In genomic region chrX:73815072-73815471, GRCm38 (mm10) we compare ENCODE assay signal across 8 mouse cellular contexts. TPM values are rescaled to one million over a fixed set of nuclear protein-coding genes. Genes with fewer than 3 reads are reported as not detected.
DNase-seq lines count a peak whose midpoint lies in the region; ATAC-seq and TF ChIP-seq lines count a peak whose summit lies in the region.

No protein-coding gene starts in this region.

- no peaks in the 10 kb centered on the region for H3K36me3 ChIP-seq in lung, embryonic 16.5 days (ENCODE audit: control insufficient read depth, insufficient read depth, low read length)
- no peaks in the 10 kb centered on the region for H3K36me3 ChIP-seq in lung, postnatal 0 days (ENCODE audit: insufficient read depth, low read length)
- H3K36me3 ChIP-seq in forebrain, embryonic 12.5 days (replicated peaks), result no peaks in the 10 kb centered on the region
- H3K36me3 ChIP-seq in limb, embryonic 14.5 days (ENCODE audit: control insufficient read depth, insufficient read depth, low read length), result no peaks in the 10 kb centered on the region
- no peaks in the 10 kb centered on the region for H3K36me3 ChIP-seq in stomach, postnatal 0 days (ENCODE audit: control insufficient read depth, insufficient read depth, low read length)

- no peak for TF ChIP-seq CTCF in lung, postnatal 0 days (IDR thresholded peaks at IDR 0.05)
- TF ChIP-seq CTCF in stomach, postnatal 0 days (IDR thresholded peaks at IDR 0.05; ENCODE audit: low read depth), result no peak

- TF ChIP-seq EP300 in lung, postnatal 0 days (IDR thresholded peaks at IDR 0.05), result no peak
- no peak for TF ChIP-seq EP300 in stomach, postnatal 0 days (optimal IDR thresholded peaks at IDR 0.05)

- no peaks in the 10 kb centered on the region for H3K4me1 ChIP-seq in lung, embryonic 16.5 days (replicated peaks; ENCODE audit: control insufficient read depth, insufficient read depth, low read length)
- H3K4me1 ChIP-seq in lung, postnatal 0 days (ENCODE audit: insufficient read depth, low read depth, low read length), result no peaks in the 10 kb centered on the region
- 0 out of 2 replicates have a peak, but pooled peaks cover 3% of the 10 kb centered on the region for H3K4me1 ChIP-seq in forebrain, embryonic 12.5 days
- H3K4me1 ChIP-seq in limb, embryonic 14.5 days (ENCODE audit: control insufficient read depth, insufficient read depth, low read length), result no peaks in the 10 kb centered on the region
- no peaks in the 10 kb centered on the region for H3K4me1 ChIP-seq in stomach, postnatal 0 days (replicated peaks; ENCODE audit: control insufficient read depth, insufficient read depth)

- peak overlapping the region; percentile 52 for H3K4me2 ChIP-seq in lung, embryonic 16.5 days (ENCODE audit: low read depth, low read length)
- H3K4me2 ChIP-seq in lung, postnatal 0 days (replicated peaks; ENCODE audit: low read depth, low read length), result no peak overlapping the region
- H3K4me2 ChIP-seq in forebrain, embryonic 12.5 days, result peak overlapping the region; percentile 45
- H3K4me2 ChIP-seq in limb, embryonic 14.5 days (replicated peaks; ENCODE audit: low read depth, low read length, severe bottlenecking), result peak overlapping the region; percentile 27; the same call in 1 of the 2 replicates
- peak overlapping the region; percentile 23; the same call in 1 of the 2 replicates for H3K4me2 ChIP-seq in stomach, postnatal 0 days (replicated peaks; ENCODE audit: low read depth)

- H3K4me3 ChIP-seq in lung, embryonic 16.5 days (ENCODE audit: low read length), result peak overlapping the region; percentile 36
- H3K4me3 ChIP-seq in lung, postnatal 0 days (ENCODE audit: low read depth, low read length), result no peak overlapping the region
- H3K4me3 ChIP-seq in forebrain, embryonic 12.5 days (replicated peaks), result peak overlapping the region; percentile 25
- H3K4me3 ChIP-seq in limb, embryonic 14.5 days (replicated peaks; ENCODE audit: low read length), result peak overlapping the region; percentile 30
- no peak overlapping the region for H3K4me3 ChIP-seq in stomach, postnatal 0 days (ENCODE audit: low read depth, low read length)

- H3K9me3 ChIP-seq in lung, embryonic 16.5 days (ENCODE audit: control insufficient read depth, low read length), result no peaks in the 10 kb centered on the region
- no peaks in the 10 kb centered on the region for H3K9me3 ChIP-seq in lung, postnatal 0 days (ENCODE audit: low read length)
- no peaks in the 10 kb centered on the region for H3K9me3 ChIP-seq in forebrain, embryonic 12.5 days
- H3K9me3 ChIP-seq in limb, embryonic 14.5 days (ENCODE audit: control insufficient read depth, low read length), result no peaks in the 10 kb centered on the region
- H3K9me3 ChIP-seq in stomach, postnatal 0 days (ENCODE audit: control insufficient read depth, low read length), result no peaks in the 10 kb centered on the region

- DNase-seq in lung, postnatal 0 days (ENCODE audit: low spot score), result no peak
- DNase-seq in limb, embryonic 14.5 days (ENCODE audit: low spot score), result no peak
- DNase-seq in stomach, postnatal 0 days (ENCODE audit: low spot score), result no peak
- DNase-seq in gastrocnemius, postnatal 25 days, result no peak
- no peak for DNase-seq in layer of hippocampus, postnatal 14 days (ENCODE audit: low spot score in 2 of 2)
- no peak for DNase-seq in urinary bladder, postnatal 25 days (ENCODE audit: low spot score)

- TF ChIP-seq POLR2A in limb, embryonic 14.5 days (IDR thresholded peaks at IDR 0.05; ENCODE audit: borderline replicate concordance, extremely low read depth, insufficient read depth, insufficient read length), result peak; percentile 40; the same call in 1 of the 2 replicates

- WGBS in lung, embryonic 16.5 days, result 20% methylated on average over 14 of the region's 14 CpGs
- 22% methylated on average over 14 of the region's 14 CpGs for WGBS in lung, postnatal 0 days
- WGBS in forebrain, embryonic 12.5 days, result 24% methylated on average over 11 of the region's 14 CpGs
- 25% methylated on average over 13 of the region's 14 CpGs for WGBS in limb, embryonic 14.5 days
- WGBS in stomach, postnatal 0 days, result 15% methylated on average over 14 of the region's 14 CpGs

- H3K27me3 ChIP-seq in lung, embryonic 16.5 days (ENCODE audit: control insufficient read depth, insufficient read depth, low read depth, low read length), result no peaks in the 10 kb centered on the region
- H3K27me3 ChIP-seq in lung, postnatal 0 days (replicated peaks; ENCODE audit: insufficient read depth, low read length), result no peaks in the 10 kb centered on the region
- H3K27me3 ChIP-seq in forebrain, embryonic 12.5 days, result no peaks in the 10 kb centered on the region
- H3K27me3 ChIP-seq in limb, embryonic 14.5 days (ENCODE audit: control insufficient read depth, insufficient read depth, low read length), result no peaks in the 10 kb centered on the region
- no peaks in the 10 kb centered on the region for H3K27me3 ChIP-seq in stomach, postnatal 0 days (ENCODE audit: control insufficient read depth, insufficient read depth, low read length)

- H3K27ac ChIP-seq in lung, embryonic 16.5 days (ENCODE audit: low read length), result no peak overlapping the region
- no peak overlapping the region for H3K27ac ChIP-seq in lung, postnatal 0 days (ENCODE audit: low read length)
- peak overlapping the region; percentile 53; the same call in 1 of the 2 replicates for H3K27ac ChIP-seq in forebrain, embryonic 12.5 days
- H3K27ac ChIP-seq in limb, embryonic 14.5 days (replicated peaks; ENCODE audit: low read depth, low read length), result no peak overlapping the region
- no peak overlapping the region for H3K27ac ChIP-seq in stomach, postnatal 0 days (replicated peaks)

- 0 out of 2 replicates have a peak, but pooled peaks have one; percentile 23 for ATAC-seq in lung, embryonic 16.5 days (ENCODE audit: low read depth)
- ATAC-seq in lung, postnatal 0 days, result no peak
- ATAC-seq in forebrain, embryonic 12.5 days (ENCODE audit: low FRiP score), result peak; percentile 89
- peak; percentile 67; the same call in 1 of the 2 replicates for ATAC-seq in limb, embryonic 14.5 days (ENCODE audit: low FRiP score, low read depth)
- ATAC-seq in stomach, postnatal 0 days (ENCODE audit: low FRiP score, low TSS enrichment), result no peak

- peak overlapping the region; percentile 57 for H3K9ac ChIP-seq in lung, embryonic 16.5 days (ENCODE audit: low read length)
- H3K9ac ChIP-seq in lung, postnatal 0 days (replicated peaks; ENCODE audit: low read depth), result no peak overlapping the region
- H3K9ac ChIP-seq in forebrain, embryonic 12.5 days, result peak overlapping the region; percentile 44
- H3K9ac ChIP-seq in limb, embryonic 14.5 days (ENCODE audit: low read depth, low read length, severe bottlenecking), result peak overlapping the region; percentile 55
- 0 out of 2 replicates have a peak overlapping the region, but pooled peaks have one; percentile 8 for H3K9ac ChIP-seq in stomach, postnatal 0 days (ENCODE audit: low read length)

RNA-seq across cellular contexts. Expression of gene Pdzd4, which starts 9.7 kb away (rescaled TPM):
- polyA plus RNA-seq in lung, embryonic 16.5 days (2015; fragmentation: Nextera tagmentation; extraction: Ambion mirVana), result 0.54 and 0.75 TPM in 2 replicates
- 0.20 and 0.32 TPM in 2 replicates for polyA plus RNA-seq in lung, postnatal 0 days (2015; fragmentation: Nextera tagmentation; extraction: Ambion mirVana)
- polyA plus RNA-seq in forebrain, embryonic 12.5 days (2016; fragmentation: Nextera tagmentation; extraction: Ambion mirVana), result 2.3 and 2.6 TPM in 2 replicates
- polyA plus RNA-seq in limb, embryonic 14.5 days (2012; rRNA removed), result 20.9 and 22.0 TPM in 2 replicates
- polyA plus RNA-seq in limb, embryonic 14.5 days (2014; fragmentation: Nextera tagmentation; extraction: Ambion mirVana), result 1.4 and 1.5 TPM in 2 replicates
- 0.27 and 0.38 TPM in 2 replicates for polyA plus RNA-seq in stomach, postnatal 0 days (2015; fragmentation: Nextera tagmentation; extraction: Ambion mirVana)
- total RNA-seq in gastrocnemius, postnatal 25 days (2021), result 1 to 10 TPM; 1.1 to 1.4 TPM
- 100 to 1,000 TPM in 1 of 2 experiments, 10 to 100 TPM in 1; 94.8 to 104 TPM for total RNA-seq in layer of hippocampus, postnatal 14 days (2021)

RNA-seq across cellular contexts. Expression of gene Ssr4, which starts 28.2 kb away (rescaled TPM):
- polyA plus RNA-seq in lung, embryonic 16.5 days (2015; fragmentation: Nextera tagmentation; extraction: Ambion mirVana), result 186 and 209 TPM in 2 replicates
- polyA plus RNA-seq in lung, postnatal 0 days (2015; fragmentation: Nextera tagmentation; extraction: Ambion mirVana), result 237 and 286 TPM in 2 replicates
- polyA plus RNA-seq in forebrain, embryonic 12.5 days (2016; fragmentation: Nextera tagmentation; extraction: Ambion mirVana), result 106 and 117 TPM in 2 replicates
- polyA plus RNA-seq in limb, embryonic 14.5 days (2012; rRNA removed), result 284 and 305 TPM in 2 replicates
- 254 and 292 TPM in 2 replicates for polyA plus RNA-seq in limb, embryonic 14.5 days (2014; fragmentation: Nextera tagmentation; extraction: Ambion mirVana)
- polyA plus RNA-seq in stomach, postnatal 0 days (2015; fragmentation: Nextera tagmentation; extraction: Ambion mirVana), result 372 and 400 TPM in 2 replicates
- total RNA-seq in gastrocnemius, postnatal 25 days (2021), result 10 to 100 TPM; 72.3 to 80.8 TPM
- 100 to 1,000 TPM; 100 to 103 TPM for total RNA-seq in layer of hippocampus, postnatal 14 days (2021)

RNA-seq across cellular contexts. Expression of gene Idh3g, which starts 28.4 kb away (rescaled TPM):
- polyA plus RNA-seq in lung, embryonic 16.5 days (2015; fragmentation: Nextera tagmentation; extraction: Ambion mirVana), result 219 and 236 TPM in 2 replicates
- polyA plus RNA-seq in lung, postnatal 0 days (2015; fragmentation: Nextera tagmentation; extraction: Ambion mirVana), result 146 and 154 TPM in 2 replicates
- polyA plus RNA-seq in forebrain, embryonic 12.5 days (2016; fragmentation: Nextera tagmentation; extraction: Ambion mirVana), result 163 and 164 TPM in 2 replicates
- polyA plus RNA-seq in limb, embryonic 14.5 days (2012; rRNA removed), result 366 and 388 TPM in 2 replicates
- polyA plus RNA-seq in limb, embryonic 14.5 days (2014; fragmentation: Nextera tagmentation; extraction: Ambion mirVana), result 217 and 220 TPM in 2 replicates
- polyA plus RNA-seq in stomach, postnatal 0 days (2015; fragmentation: Nextera tagmentation; extraction: Ambion mirVana), result 130 and 133 TPM in 2 replicates
- 100 to 1,000 TPM; 399 to 430 TPM for total RNA-seq in gastrocnemius, postnatal 25 days (2021)
- total RNA-seq in layer of hippocampus, postnatal 14 days (2021), result 100 to 1,000 TPM; 166 TPM

RNA-seq across cellular contexts. Expression of gene Srpk3, which starts 40.9 kb away (rescaled TPM):
- polyA plus RNA-seq in lung, embryonic 16.5 days (2015; fragmentation: Nextera tagmentation; extraction: Ambion mirVana), result 5.0 and 7.4 TPM in 2 replicates
- polyA plus RNA-seq in lung, postnatal 0 days (2015; fragmentation: Nextera tagmentation; extraction: Ambion mirVana), result 2.2 and 2.3 TPM in 2 replicates
- 0.95 and 1.3 TPM in 2 replicates for polyA plus RNA-seq in forebrain, embryonic 12.5 days (2016; fragmentation: Nextera tagmentation; extraction: Ambion mirVana)
- polyA plus RNA-seq in limb, embryonic 14.5 days (2012; rRNA removed), result 46.4 and 48.0 TPM in 2 replicates
- polyA plus RNA-seq in limb, embryonic 14.5 days (2014; fragmentation: Nextera tagmentation; extraction: Ambion mirVana), result 22.2 and 31.0 TPM in 2 replicates
- 2.2 and 2.6 TPM in 2 replicates for polyA plus RNA-seq in stomach, postnatal 0 days (2015; fragmentation: Nextera tagmentation; extraction: Ambion mirVana)
- 10 to 100 TPM; 39.6 to 60.5 TPM for total RNA-seq in gastrocnemius, postnatal 25 days (2021)
- total RNA-seq in layer of hippocampus, postnatal 14 days (2021), result 1 to 10 TPM; 7.0 to 7.8 TPM

RNA-seq across cellular contexts. Expression of gene Plxnb3, which starts 58.2 kb away (rescaled TPM):
- 0.35 and 0.52 TPM in 2 replicates for polyA plus RNA-seq in lung, embryonic 16.5 days (2015; fragmentation: Nextera tagmentation; extraction: Ambion mirVana)
- polyA plus RNA-seq in lung, postnatal 0 days (2015; fragmentation: Nextera tagmentation; extraction: Ambion mirVana), result 0.54 and 0.67 TPM in 2 replicates
- 0.08 and 0.19 TPM in 2 replicates for polyA plus RNA-seq in forebrain, embryonic 12.5 days (2016; fragmentation: Nextera tagmentation; extraction: Ambion mirVana)
- polyA plus RNA-seq in limb, embryonic 14.5 days (2012; rRNA removed), result 1.9 and 2.7 TPM in 2 replicates
- polyA plus RNA-seq in limb, embryonic 14.5 days (2014; fragmentation: Nextera tagmentation; extraction: Ambion mirVana), result 0.62 and 0.82 TPM in 2 replicates
- 0.30 and 0.36 TPM in 2 replicates for polyA plus RNA-seq in stomach, postnatal 0 days (2015; fragmentation: Nextera tagmentation; extraction: Ambion mirVana)
- total RNA-seq in gastrocnemius, postnatal 25 days (2021), result under 1 TPM; 0.61 to 0.67 TPM
- total RNA-seq in layer of hippocampus, postnatal 14 days (2021), result 10 to 100 TPM; 21.9 to 23.5 TPM

Comparison
In these comparisons a context has a peak if more than half of its experiments do, and no peak if none do; other contexts are left out.
1. ATAC-seq: peak in lung, embryonic 16.5 days (single experiment), forebrain, embryonic 12.5 days (single experiment) and limb, embryonic 14.5 days (single experiment); none in lung, postnatal 0 days (single experiment) and stomach, postnatal 0 days (single experiment).
2. H3K4me3 ChIP-seq: peak in lung, embryonic 16.5 days (single experiment), forebrain, embryonic 12.5 days (single experiment) and limb, embryonic 14.5 days (single experiment); none in lung, postnatal 0 days (single experiment) and stomach, postnatal 0 days (single experiment).